Mouse (Mus musculus) liver, adult 2 months (tissue): ENCODE data around the gene Mylk.

Source experiments
- CTCF ChIP-seq: fragments of 200-500 bp; IDR thresholded peaks from 2 replicates; pipeline ENCODE4 v1.5.1; 2011; ENCODE audit warnings: low read depth, low read length, control low read depth
- POLR2A ChIP-seq: fragments of 200-500 bp; IDR thresholded peaks from 2 replicates; pipeline ENCODE4 v1.6.1; 2011; ENCODE audit warnings: low read length, control low read depth; ENCODE audit not compliant: insufficient read depth; ENCODE audit errors: extremely low read depth

DNA sequence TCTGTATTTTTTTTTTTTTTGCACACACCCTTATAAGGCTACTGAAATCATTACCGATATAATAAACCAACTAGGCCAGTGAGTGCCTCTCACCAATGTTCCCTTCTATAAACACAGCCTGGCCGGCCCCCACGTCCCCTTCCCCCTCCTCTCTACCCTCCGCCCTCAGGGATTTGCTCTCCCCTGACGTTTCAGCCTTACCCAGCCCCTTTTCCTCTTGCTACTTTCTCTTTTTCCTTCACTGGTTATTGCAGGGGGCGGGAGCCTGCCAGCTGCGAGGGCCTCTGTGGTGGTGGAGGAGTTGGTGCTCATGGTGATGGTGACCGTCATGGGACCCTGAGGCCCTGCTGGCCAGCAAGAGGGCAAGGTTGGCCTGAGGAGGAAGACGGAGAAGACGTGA, 176.3 kb downstream of the Mylk start:
- TF ChIP-seq CTCF (no peak), POLR2A (no peak)
